Mouse (Mus musculus) stomach, postnatal 0 days (tissue): ENCODE measurements around the gene Mafg. TPM values are rescaled to one million over a fixed set of nuclear protein-coding genes. Genes with fewer than 3 reads are reported as not detected.
A peak's percentile ranks its signal among the peaks of the same experiment; 100 is the strongest.

Experiments used
- ATAC-seq: fragments of 200-750 bp; cut with Nextera tagmentation; 2 replicates; pipeline ENCODE4 v1.8.0; 2017; ENCODE audit not compliant: low FRiP score, low TSS enrichment
- DNase-seq: peaks from one replicate; pipeline ENCODE4 v3.0.0-alpha.2; 2016; ENCODE audit warnings: low spot score
- H3K27ac ChIP-seq: fragments of 300-500 bp; sonication (generic); replicated peaks from 2 replicates; pipeline ENCODE4 v1.5.1; 2014; ENCODE audit warnings: mild to moderate bottlenecking, control low read depth
- H3K27me3 ChIP-seq: fragments of 300-500 bp; sonication (generic); 2 replicates; pipeline ENCODE4 v1.6.1; 2014; ENCODE audit warnings: low read length; ENCODE audit not compliant: control insufficient read depth, insufficient read depth
- H3K36me3 ChIP-seq: fragments of 300-500 bp; sonication (generic); 2 replicates; pipeline ENCODE4 v1.6.1; 2014; ENCODE audit warnings: low read length, mixed read lengths; ENCODE audit not compliant: control insufficient read depth, insufficient read depth
- H3K4me1 ChIP-seq: fragments of 300-500 bp; sonication (generic); replicated peaks from 2 replicates; pipeline ENCODE4 v1.6.1; 2014; ENCODE audit warnings: antibody characterized with exemption; ENCODE audit not compliant: control insufficient read depth, insufficient read depth
- H3K4me2 ChIP-seq: fragments of 300-500 bp; sonication (generic); replicated peaks from 2 replicates; pipeline ENCODE4 v1.6.1; 2014; ENCODE audit warnings: low read depth, mild to moderate bottlenecking, control low read depth, moderate library complexity
- H3K4me3 ChIP-seq: fragments of 300-500 bp; sonication (generic); 2 replicates; pipeline ENCODE4 v1.5.1; 2014; ENCODE audit warnings: low read depth, low read length, control low read depth
- H3K9ac ChIP-seq: fragments of 300-500 bp; sonication (generic); 2 replicates; pipeline ENCODE4 v1.6.1; 2014; ENCODE audit warnings: mild to moderate bottlenecking, low read length, control low read depth, mixed read lengths
- H3K9me3 ChIP-seq: fragments of 300-500 bp; sonication (generic); 2 replicates; pipeline ENCODE4 v1.6.1; 2016; ENCODE audit warnings: low read length; ENCODE audit not compliant: control insufficient read depth
- CTCF ChIP-seq: IDR thresholded peaks from 2 replicates; pipeline ENCODE4 v1.5.1; 2016; ENCODE audit warnings: antibody characterized with exemption, low read depth, mild to moderate bottlenecking, moderate library complexity
- EP300 ChIP-seq: optimal IDR thresholded peaks from 2 replicates; pipeline ENCODE3; 2016; ENCODE audit warnings: antibody characterized with exemption
- WGBS: fragments of 180-500 bp; shearing (Covaris S2); extraction: QIAGEN DNeasy Blood & Tissue Kit; methylation state at CpG from one replicate; pipeline ENCODE4 v1.1.7; 2014; 5-methylcytosine and 5-hydroxymethylcytosine counted together
- polyA plus RNA-seq: library from polyadenylated mRNA; unstranded; fragments of >200 nt; fragmentation: Nextera tagmentation; extraction: Ambion mirVana; gene quantifications from 2 replicates; pipeline ENCODE4 v1.2.1, GENCODE M21; 2015

Gene Mafg
- polyA plus RNA-seq, 1 experiment from 2014 or later, result 21.3 TPM

DNA sequence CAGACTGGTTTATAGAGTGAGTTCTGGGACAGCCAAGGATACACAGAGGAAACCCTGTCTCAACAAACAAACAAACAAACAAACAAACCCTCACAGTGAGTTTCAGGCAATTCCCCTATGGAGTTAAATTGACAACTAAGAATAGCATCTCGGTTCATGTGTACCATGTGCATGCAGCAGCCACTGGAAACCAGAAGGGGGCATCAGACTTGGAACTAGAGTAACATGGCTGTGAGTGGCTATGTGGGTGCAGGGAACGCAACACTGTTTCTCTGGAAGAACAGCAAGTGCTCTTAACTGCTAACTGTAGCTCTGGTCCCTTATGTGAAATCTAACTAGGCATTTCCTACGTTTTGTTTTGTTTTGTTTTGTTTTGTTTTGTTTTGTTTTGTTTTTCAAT is 18.5 kb upstream of the Mafg start:
- no peaks in the 10 kb centered on the region for H3K4me1 ChIP-seq
- no peak overlapping the region for H3K4me3 ChIP-seq
- no peak for ATAC-seq
- WGBS, result 68% methylated on average over 3 of the region's 3 CpGs
- H3K9ac ChIP-seq, result no peak overlapping the region
- no peaks in the 10 kb centered on the region for H3K9me3 ChIP-seq
- no peak for DNase-seq
- no peak overlapping the region for H3K4me2 ChIP-seq
- H3K27ac ChIP-seq, result no peak overlapping the region
- peak; percentile 50 for TF ChIP-seq CTCF
- TF ChIP-seq EP300, result no peak
- no peaks in the 10 kb centered on the region for H3K36me3 ChIP-seq
- H3K27me3 ChIP-seq, result no peaks in the 10 kb centered on the region; the same call in 1 of the 2 replicates

DNA sequence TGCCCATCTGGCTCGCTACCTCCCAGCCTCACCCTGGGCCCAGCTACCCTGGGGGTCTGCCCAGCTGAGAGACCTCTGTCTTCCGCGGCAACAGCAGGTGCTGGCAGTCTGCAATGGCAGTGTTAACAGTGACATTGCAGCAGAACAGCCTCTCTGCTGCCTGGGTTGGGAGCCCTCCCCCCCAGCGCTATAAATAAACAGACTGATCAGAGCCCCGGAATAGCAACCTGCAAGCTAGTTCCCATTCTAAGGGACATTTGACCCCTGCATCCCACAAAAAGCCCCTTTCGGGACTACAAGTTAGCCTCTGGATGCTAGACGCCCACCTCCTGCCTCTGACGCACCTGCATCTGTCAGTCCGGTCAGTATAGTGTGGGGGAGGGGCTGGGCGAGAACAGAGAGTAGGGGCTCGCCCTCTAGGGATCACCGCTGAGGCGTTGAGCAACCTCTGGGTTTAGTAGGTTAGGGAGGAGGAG is 14.6 kb upstream of the Mafg start, which contains the start of gene Myadml2:
Myadml2 (minus strand) TSS at position 158 of the 476 bp plus-strand sequence.
- H3K9ac ChIP-seq, result peak within 1 kb of the TSS; percentile 31; the same call in 1 of the 2 replicates
- no peaks in the 10 kb centered on the region for H3K9me3 ChIP-seq
- no peaks in the 10 kb centered on the region for H3K4me1 ChIP-seq
- no peak within 1 kb of the TSS for H3K27ac ChIP-seq
- 5% methylated on average over 13 of the region's 13 CpGs for WGBS
- ATAC-seq (no peak), DNase-seq (no peak)
- peak within 1 kb of the TSS; percentile 45 for H3K4me2 ChIP-seq
- no peak for TF ChIP-seq EP300
- no peak for TF ChIP-seq CTCF
- H3K4me3 ChIP-seq, result peak within 1 kb of the TSS; percentile 10; the same call in 1 of the 2 replicates
- H3K27me3 ChIP-seq, result no peaks in the 10 kb centered on the region
- no peaks in the 10 kb centered on the region for H3K36me3 ChIP-seq

DNA sequence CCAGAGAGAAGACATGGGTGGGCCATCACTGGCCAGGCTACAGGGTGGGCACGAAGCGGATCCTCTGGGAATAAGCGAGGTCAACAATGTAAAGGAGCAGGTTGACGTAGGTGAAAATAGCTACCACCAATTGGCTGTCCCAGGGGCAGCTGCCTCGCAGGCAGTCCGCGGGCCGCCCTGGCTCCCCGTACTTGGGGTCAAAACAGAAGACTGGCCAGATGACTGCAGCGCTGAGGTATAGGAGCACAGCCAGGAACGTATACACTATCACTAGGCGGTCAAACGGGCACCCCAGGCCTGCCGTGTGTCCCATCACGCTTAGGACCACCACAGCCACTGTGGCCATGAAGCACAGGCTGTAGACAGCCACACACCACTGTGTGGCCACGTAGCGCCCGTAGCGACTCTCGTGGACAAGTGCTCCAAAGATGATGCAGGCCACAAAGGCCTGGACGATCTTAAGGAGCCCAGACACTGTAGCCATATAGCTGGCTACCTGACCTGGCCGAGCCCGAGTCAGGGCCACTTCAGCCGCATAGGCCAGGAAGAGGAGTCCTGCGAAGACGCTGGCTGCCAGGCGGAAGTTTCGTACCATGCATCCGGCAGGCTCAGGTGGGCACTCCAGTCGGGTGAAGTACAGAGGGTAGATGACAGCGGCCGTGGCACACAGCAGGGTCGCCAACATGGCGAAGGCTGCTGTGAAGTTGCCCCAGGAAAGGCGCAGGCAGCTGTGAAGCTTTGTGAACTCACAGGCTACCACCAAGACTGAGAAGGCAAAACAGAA is 13.8 kb upstream of the Mafg start:
- TF ChIP-seq CTCF (no peak), EP300 (no peak)
- H3K4me3 ChIP-seq, result no peak overlapping the region
- DNase-seq (no peak), ATAC-seq (no peak)
- no peak overlapping the region for H3K9ac ChIP-seq
- H3K9me3 ChIP-seq, result no peaks in the 10 kb centered on the region
- H3K4me2 ChIP-seq, result no peak overlapping the region
- H3K27ac ChIP-seq, result no peak overlapping the region
- H3K36me3 ChIP-seq, result no peaks in the 10 kb centered on the region
- 77% methylated on average over 35 of the region's 35 CpGs for WGBS
- no peaks in the 10 kb centered on the region for H3K4me1 ChIP-seq
- no peaks in the 10 kb centered on the region for H3K27me3 ChIP-seq

DNA sequence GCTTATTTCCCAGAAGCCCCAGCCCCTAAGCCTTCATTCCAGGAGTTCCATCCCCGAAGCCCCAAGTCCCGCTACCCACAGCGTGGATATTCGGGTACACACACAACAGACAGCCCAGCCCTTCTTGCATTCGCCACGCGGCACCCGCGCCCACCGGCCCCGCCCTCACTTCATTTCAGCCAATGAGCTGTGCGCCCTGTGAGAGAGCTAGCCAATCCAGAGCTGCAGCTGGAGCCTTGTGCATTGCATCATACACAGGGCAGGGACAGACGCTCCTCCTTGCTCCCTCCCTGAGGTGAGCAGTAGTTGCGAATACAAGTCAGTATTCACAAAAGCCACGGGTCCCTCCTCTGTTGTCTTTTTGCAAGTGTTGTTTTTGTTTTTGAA is 10.2 kb upstream of the Mafg start, which contains the start of gene Pycr1:
Pycr1 (minus strand) TSS at position 169 of the 387 bp plus-strand sequence.
- H3K4me2 ChIP-seq, result peak within 1 kb of the TSS; percentile 93
- no peaks in the 10 kb centered on the region for H3K36me3 ChIP-seq
- H3K27ac ChIP-seq, result no peak within 1 kb of the TSS; the same call in 1 of the 2 replicates
- no peaks in the 10 kb centered on the region for H3K4me1 ChIP-seq
- WGBS, result 2% methylated on average over 15 of the region's 15 CpGs
- H3K9ac ChIP-seq, result peak within 1 kb of the TSS; percentile 66
- no peaks in the 10 kb centered on the region for H3K27me3 ChIP-seq
- H3K4me3 ChIP-seq, result peak within 1 kb of the TSS; percentile 46
- ATAC-seq, result peak; percentile 98
- no peak for TF ChIP-seq EP300
- TF ChIP-seq CTCF, result no peak
- no peaks in the 10 kb centered on the region for H3K9me3 ChIP-seq
- DNase-seq, result peak; percentile 96

DNA sequence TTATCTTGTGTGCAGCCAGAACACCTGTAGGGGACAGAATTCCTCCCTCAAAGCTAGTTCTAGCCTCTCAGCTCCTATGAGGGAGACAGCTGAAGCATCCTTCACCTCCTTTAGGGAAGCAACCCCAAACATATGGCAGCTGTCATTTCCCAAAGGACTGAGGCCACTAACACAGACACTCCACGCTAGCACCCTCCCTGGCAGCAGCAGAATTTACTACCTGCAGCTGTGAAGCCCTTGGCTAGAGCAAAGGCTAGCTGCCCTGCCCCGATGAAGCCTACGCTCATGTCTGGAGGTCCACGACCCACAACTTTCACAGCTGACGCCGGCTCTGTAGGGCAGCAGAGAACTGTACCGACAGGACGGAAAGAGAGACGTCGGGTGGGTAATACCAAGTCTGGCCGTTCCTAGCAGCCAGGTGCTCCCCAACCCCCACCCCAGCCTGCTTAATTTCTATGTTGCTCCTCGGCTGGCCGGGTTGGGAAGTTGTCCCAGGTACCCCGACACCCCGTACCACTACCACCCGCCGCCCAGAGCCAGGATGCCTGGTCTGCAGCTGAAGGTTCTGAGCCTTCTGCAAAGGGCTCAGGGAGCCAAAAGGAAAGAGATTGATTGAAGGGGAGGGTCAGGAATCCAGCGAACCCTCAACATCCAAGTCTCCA is 9.7 kb upstream of the Mafg start:
- whole genome bisulfite sequencing, result 2% methylated on average over 18 of the region's 18 CpGs
- peak overlapping the region; percentile 46 for H3K4me3 ChIP-seq
- no peak overlapping the region; the same call in 1 of the 2 replicates for H3K27ac ChIP-seq
- H3K36me3 ChIP-seq, result no peaks in the 10 kb centered on the region
- ATAC-seq (peak; percentile 41), DNase-seq (peak; percentile 43)
- H3K4me1 ChIP-seq, result no peaks in the 10 kb centered on the region
- no peaks in the 10 kb centered on the region for H3K27me3 ChIP-seq
- no peaks in the 10 kb centered on the region for H3K9me3 ChIP-seq
- TF ChIP-seq EP300, result no peak
- TF ChIP-seq CTCF, result no peak
- H3K9ac ChIP-seq, result peak overlapping the region; percentile 66
- H3K4me2 ChIP-seq, result peak overlapping the region; percentile 93
